Mouse (Mus musculus) limb, embryonic 15.5 days (tissue): Measurements from ENCODE around the gene Lcat. TPM values are rescaled to one million over a fixed set of nuclear protein-coding genes. Genes with fewer than 3 reads are reported as not detected.
A peak's percentile ranks its signal among the peaks of the same experiment; 100 is the strongest.

Experiments
- ATAC-seq: fragments of 200-750 bp; cut with Nextera tagmentation; 2 replicates; pipeline ENCODE4 v1.8.0; 2017; ENCODE audit warnings: low read depth, moderate TSS enrichment; ENCODE audit not compliant: insufficient number of reproducible peaks, low FRiP score, low TSS enrichment
- H3K27ac ChIP-seq: fragments of 300-500 bp; sonication (generic); 2 replicates; pipeline ENCODE4 v1.5.1; 2015; ENCODE audit warnings: moderate library complexity, mild to moderate bottlenecking, inconsistent platforms
- H3K27me3 ChIP-seq: fragments of 300-500 bp; sonication (generic); 2 replicates; pipeline ENCODE4 v1.6.1; 2015; ENCODE audit warnings: inconsistent platforms
- H3K36me3 ChIP-seq: fragments of 300-500 bp; sonication (generic); 2 replicates; pipeline ENCODE4 v1.6.1; 2015; ENCODE audit warnings: inconsistent platforms
- H3K4me1 ChIP-seq: fragments of 300-500 bp; sonication (generic); 2 replicates; pipeline ENCODE4 v1.6.1; 2015; ENCODE audit warnings: inconsistent platforms
- H3K4me2 ChIP-seq: fragments of 300-500 bp; sonication (generic); 2 replicates; pipeline ENCODE4 v1.6.1; 2015; ENCODE audit warnings: mild to moderate bottlenecking, inconsistent platforms
- H3K4me3 ChIP-seq: fragments of 300-500 bp; sonication (generic); 2 replicates; pipeline ENCODE4 v1.5.1; 2015; ENCODE audit warnings: mild to moderate bottlenecking, inconsistent platforms
- H3K9ac ChIP-seq: fragments of 300-500 bp; sonication (generic); 2 replicates; pipeline ENCODE4 v1.6.1; 2015; ENCODE audit warnings: inconsistent platforms
- H3K9me3 ChIP-seq: fragments of 300-500 bp; sonication (generic); 2 replicates; pipeline ENCODE4 v1.6.1; 2016; ENCODE audit warnings: inconsistent platforms
- WGBS: fragments of 180-500 bp; shearing (Covaris S2); methylation state at CpG from one replicate; pipeline ENCODE4 v1.1.7; 2015; 5-methylcytosine and 5-hydroxymethylcytosine counted together
- polyA plus RNA-seq: library from polyadenylated mRNA; unstranded; fragments of >200 nt; fragmentation: Nextera tagmentation; extraction: Ambion mirVana; gene quantifications from 2 replicates; pipeline ENCODE4 v1.2.1, GENCODE M21; 2015

Lcat gene
- polyA plus RNA-seq, 1 experiment from 2014 or later = 3.2 TPM

DNA sequence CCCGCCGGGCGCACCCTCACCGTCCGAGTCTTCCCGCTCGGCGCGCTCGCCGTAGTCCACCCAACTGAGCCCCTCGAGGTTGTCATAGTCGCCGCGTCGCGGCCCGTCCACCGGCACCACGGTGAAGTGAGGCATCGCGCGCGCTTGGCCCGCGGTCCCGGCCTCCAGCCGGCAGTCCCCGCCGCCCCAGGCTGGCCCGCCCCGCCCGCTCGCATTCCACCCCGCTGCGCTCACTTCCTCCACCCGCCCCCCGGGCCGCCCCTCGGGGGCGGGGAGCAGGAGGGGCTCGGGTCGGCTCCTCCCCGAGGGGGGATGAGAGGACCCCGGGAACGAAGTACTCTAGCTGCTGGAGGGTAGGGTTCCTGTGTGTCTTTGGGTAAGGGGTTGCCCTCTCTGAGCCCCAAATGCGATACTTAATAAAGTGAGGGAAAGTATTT lies 22.7 kb upstream of the Lcat start, which contains the start of gene Slc12a4:
Gene Slc12a4 (minus strand): TSS at position 193 of the 437 bp plus-strand sequence.
- peak; percentile 89 for ATAC-seq
- H3K4me3 ChIP-seq = peak within 1 kb of the TSS; percentile 88
- peak within 1 kb of the TSS; percentile 96 for H3K27ac ChIP-seq
- no peaks in the 10 kb centered on the region for H3K27me3 ChIP-seq
- peak within 1 kb of the TSS; percentile 82 for H3K9ac ChIP-seq
- peaks cover 46% of the 10 kb centered on the region for H3K4me1 ChIP-seq
- under 1% methylated on average over 42 of the region's 47 CpGs for WGBS
- peak within 1 kb of the TSS; percentile 63 for H3K4me2 ChIP-seq
- no peaks in the 10 kb centered on the region for H3K9me3 ChIP-seq
- H3K36me3 ChIP-seq = no peaks in the 10 kb centered on the region

GRCm38 (mm10) chr8:105965266-105965904 lies 22.2 kb upstream of the Lcat start:
- Histone ChIP-seq H3K4me1 (peaks cover 48% of the 10 kb centered on the region), H3K4me3 (peak overlapping the region; percentile 88), H3K9ac (peak overlapping the region; percentile 82), H3K4me2 (peak overlapping the region; percentile 63), H3K9me3 (no peaks in the 10 kb centered on the region), H3K27ac (peak overlapping the region; percentile 96), H3K27me3 (no peaks in the 10 kb centered on the region), H3K36me3 (0 out of 2 replicates have a peak, but pooled peaks cover under 1% of the 10 kb centered on the region)
- WGBS = 1% methylated on average over 40 of the region's 40 CpGs
- ATAC-seq = peak; percentile 78

DNA sequence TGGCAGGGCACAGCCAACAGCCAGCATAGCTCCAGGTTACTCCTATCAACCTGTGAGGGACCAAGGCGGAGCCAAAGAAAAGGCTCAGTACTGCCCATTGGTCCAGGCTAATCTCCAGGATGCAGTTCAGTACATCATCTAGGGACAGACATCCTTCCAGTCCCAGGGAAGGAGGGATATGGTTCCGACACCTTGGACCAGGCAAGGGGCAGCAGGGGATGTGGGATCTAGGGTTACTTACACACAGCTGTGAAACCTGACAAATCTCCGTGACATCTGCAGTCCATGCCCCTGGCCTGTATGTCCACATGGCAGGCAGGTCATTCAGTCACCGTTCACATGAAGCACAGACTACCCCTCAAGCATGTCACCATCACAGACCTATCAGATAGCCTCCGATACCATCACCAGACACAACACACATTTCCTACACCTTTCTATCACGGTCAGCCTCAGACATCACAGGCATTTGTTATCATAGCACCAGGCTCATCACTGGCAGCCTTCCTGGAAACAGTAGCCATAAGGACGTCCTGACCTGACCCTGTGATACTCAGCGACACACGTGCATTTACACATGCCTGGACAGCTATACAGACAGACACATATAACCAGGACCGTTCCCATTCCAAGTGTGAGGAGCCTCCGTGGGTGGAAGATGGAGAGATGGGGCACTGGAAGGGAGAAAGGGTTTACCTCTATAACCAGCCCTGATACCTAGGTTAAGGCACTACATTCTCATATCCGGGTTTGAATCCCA lies 21.5 kb upstream of the Lcat start:
- 43% methylated on average over 12 of the region's 12 CpGs for WGBS
- Histone ChIP-seq H3K4me3 (peak overlapping the region; percentile 88), H3K9ac (peak overlapping the region; percentile 82), H3K4me2 (peak overlapping the region; percentile 63), H3K27me3 (no peaks in the 10 kb centered on the region), H3K36me3 (peaks cover 8% of the 10 kb centered on the region), H3K4me1 (peaks cover 54% of the 10 kb centered on the region), H3K27ac (peak overlapping the region; percentile 96; the same call in 1 of the 2 replicates), H3K9me3 (no peaks in the 10 kb centered on the region)
- ATAC-seq = no peak

DNA sequence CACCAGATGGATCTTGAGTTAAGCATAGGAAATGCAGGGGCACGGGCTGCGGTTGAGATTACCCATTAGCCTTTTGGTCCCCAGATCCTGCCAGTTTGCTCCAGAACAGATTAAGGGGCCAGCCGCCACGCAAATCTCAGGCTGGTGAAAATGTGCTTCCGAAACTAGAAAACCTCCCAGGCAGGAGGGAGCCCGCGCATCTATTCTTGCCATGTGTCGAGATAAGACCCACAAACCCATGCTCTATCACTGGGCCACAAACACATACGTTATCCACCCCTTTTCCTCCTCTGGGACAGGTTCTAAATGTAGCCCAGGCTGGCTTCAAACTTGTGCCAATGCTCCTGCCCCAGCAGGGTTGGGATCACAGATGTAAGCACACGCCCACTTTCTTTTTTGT lies 18.4 kb upstream of the Lcat start:
- Histone ChIP-seq H3K4me3 (no peak overlapping the region), H3K27ac (no peak overlapping the region), H3K4me1 (peaks cover 54% of the 10 kb centered on the region), H3K9me3 (no peaks in the 10 kb centered on the region), H3K9ac (no peak overlapping the region), H3K27me3 (no peaks in the 10 kb centered on the region), H3K4me2 (no peak overlapping the region), H3K36me3 (peaks cover 34% of the 10 kb centered on the region)
- WGBS = 87% methylated on average over 10 of the region's 10 CpGs
- no peak for ATAC-seq

GRCm38 (mm10) chr8:105961101-105961500 lies 17.9 kb upstream of the Lcat start:
- ATAC-seq = no peak
- Histone ChIP-seq H3K4me3 (no peak overlapping the region), H3K9me3 (no peaks in the 10 kb centered on the region), H3K27me3 (no peaks in the 10 kb centered on the region), H3K36me3 (peaks cover 38% of the 10 kb centered on the region), H3K4me2 (no peak overlapping the region), H3K27ac (no peak overlapping the region), H3K9ac (no peak overlapping the region), H3K4me1 (peaks cover 51% of the 10 kb centered on the region)
- 77% methylated on average over 14 of the region's 14 CpGs for WGBS

GRCm38 (mm10) chr8:105959350-105959749 lies 16.2 kb upstream of the Lcat start:
- WGBS = 64% methylated on average over 7 of the region's 7 CpGs
- Histone ChIP-seq H3K4me2 (no peak overlapping the region), H3K36me3 (peaks cover 51% of the 10 kb centered on the region), H3K27me3 (no peaks in the 10 kb centered on the region), H3K9me3 (no peaks in the 10 kb centered on the region), H3K4me1 (peaks cover 42% of the 10 kb centered on the region), H3K4me3 (no peak overlapping the region), H3K9ac (no peak overlapping the region), H3K27ac (no peak overlapping the region)
- ATAC-seq = no peak

DNA sequence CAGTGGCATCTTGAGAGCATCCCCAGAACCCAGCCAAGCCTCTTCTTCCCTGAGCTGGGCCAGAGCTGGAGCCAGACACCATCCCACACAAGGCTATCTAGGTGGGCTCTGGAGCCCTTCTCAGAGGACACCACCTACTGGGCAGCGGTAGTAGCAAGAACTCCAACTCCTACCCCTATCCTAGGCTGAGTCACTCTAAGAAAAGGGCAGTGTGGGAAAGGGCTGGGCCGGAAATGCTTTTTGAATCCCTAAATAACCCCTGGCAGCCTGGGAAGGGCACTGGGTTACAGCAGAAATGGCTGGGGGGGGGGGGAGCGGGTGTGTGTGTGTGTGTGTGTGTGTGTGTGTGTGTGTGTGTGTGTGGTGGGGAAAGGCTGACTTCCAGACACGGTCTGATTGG lies 14.6 kb upstream of the Lcat start:
- Histone ChIP-seq H3K4me1 (peaks cover 29% of the 10 kb centered on the region), H3K4me3 (no peak overlapping the region), H3K36me3 (peaks cover 66% of the 10 kb centered on the region), H3K4me2 (no peak overlapping the region), H3K27me3 (no peaks in the 10 kb centered on the region), H3K9ac (no peak overlapping the region), H3K27ac (no peak overlapping the region), H3K9me3 (no peaks in the 10 kb centered on the region)
- 52% methylated on average over 3 of the region's 4 CpGs for WGBS
- no peak for ATAC-seq

DNA sequence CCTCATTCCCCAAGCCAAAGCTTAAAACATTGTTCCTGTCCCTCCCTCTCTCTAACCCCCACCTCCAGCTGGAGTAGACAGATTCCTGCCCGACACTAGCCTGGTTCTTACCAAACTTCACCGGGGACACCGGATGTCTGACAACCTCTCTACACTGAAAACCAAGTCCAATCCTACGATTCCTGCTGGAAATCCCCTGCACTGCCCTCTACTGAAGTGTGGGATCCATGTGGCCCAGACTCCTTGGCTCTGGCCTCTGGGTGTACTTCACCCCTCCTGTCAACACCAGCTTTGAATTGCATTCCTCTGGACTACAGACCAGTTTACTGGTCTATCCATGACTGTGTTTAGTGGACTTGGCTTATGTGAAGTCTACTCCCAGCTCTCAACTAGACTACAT lies 13.4 kb upstream of the Lcat start:
- no peak overlapping the region for H3K9ac ChIP-seq
- H3K4me1 ChIP-seq = peaks cover 23% of the 10 kb centered on the region
- no peak for ATAC-seq
- H3K27ac ChIP-seq = no peak overlapping the region
- H3K4me3 ChIP-seq = no peak overlapping the region
- no peaks in the 10 kb centered on the region for H3K9me3 ChIP-seq
- H3K27me3 ChIP-seq = no peaks in the 10 kb centered on the region
- no peak overlapping the region for H3K4me2 ChIP-seq
- 84% methylated on average over 4 of the region's 4 CpGs for WGBS
- peaks cover 77% of the 10 kb centered on the region for H3K36me3 ChIP-seq

GRCm38 (mm10) chr8:105951057-105951659 lies 8.0 kb upstream of the Lcat start:
- Histone ChIP-seq H3K9me3 (no peaks in the 10 kb centered on the region), H3K4me3 (no peak overlapping the region), H3K27ac (peak overlapping the region; percentile 88), H3K36me3 (peaks cover 90% of the 10 kb centered on the region), H3K9ac (no peak overlapping the region; the same call in 1 of the 2 replicates), H3K27me3 (no peaks in the 10 kb centered on the region), H3K4me1 (peaks cover 29% of the 10 kb centered on the region), H3K4me2 (no peak overlapping the region)
- peak; percentile 83 for ATAC-seq
- WGBS = 25% methylated on average over 7 of the region's 7 CpGs

- H3K36me3 ChIP-seq = peaks cover 94% of the 10 kb centered on the region
- H3K27ac ChIP-seq = peak overlapping the region; percentile 33; the same call in 1 of the 2 replicates
- no peak overlapping the region for H3K4me2 ChIP-seq
- H3K9ac ChIP-seq = no peak overlapping the region
- WGBS = 64% methylated on average over 10 of the region's 10 CpGs
- no peaks in the 10 kb centered on the region for H3K27me3 ChIP-seq
- H3K4me1 ChIP-seq = peaks cover 29% of the 10 kb centered on the region
- H3K4me3 ChIP-seq = no peak overlapping the region
- peak; percentile 12; the same call in 1 of the 2 replicates for ATAC-seq
- H3K9me3 ChIP-seq = no peaks in the 10 kb centered on the region
Observed at GRCm38 (mm10) chr8:105949350-105949749, 6.2 kb upstream of the Lcat start.

DNA sequence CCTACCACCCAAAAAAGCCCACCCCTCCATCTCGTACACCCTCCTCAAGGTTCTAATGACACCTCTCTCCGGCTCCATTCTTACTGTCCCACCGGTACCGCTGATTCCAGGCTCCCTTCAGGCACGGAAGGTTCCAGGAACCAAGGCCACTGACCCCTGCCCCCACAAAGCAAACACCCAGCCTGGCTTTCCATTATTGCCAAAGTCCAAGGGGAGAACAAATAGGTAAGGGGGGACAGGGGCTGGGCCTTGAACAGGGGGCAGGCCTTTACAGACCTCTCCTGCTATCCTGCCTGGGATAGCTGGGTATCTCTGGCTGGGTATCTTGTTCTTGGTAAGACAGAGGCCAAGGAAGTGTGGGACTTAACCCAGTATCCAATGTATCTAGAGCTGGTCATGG lies 640 bp downstream of the Lcat start:
- Histone ChIP-seq H3K27me3 (no peaks in the 10 kb centered on the region), H3K4me1 (peaks cover 10% of the 10 kb centered on the region), H3K36me3 (peaks cover 76% of the 10 kb centered on the region), H3K27ac (no peak overlapping the region), H3K4me2 (no peak overlapping the region), H3K9ac (no peak overlapping the region), H3K9me3 (no peaks in the 10 kb centered on the region), H3K4me3 (no peak overlapping the region)
- no peak for ATAC-seq
- 94% methylated on average over 5 of the region's 5 CpGs for WGBS

GRCm38 (mm10) chr8:105942026-105942425 lies 1.2 kb downstream of the Lcat start:
- WGBS = 90% methylated on average over 11 of the region's 11 CpGs
- H3K4me1 ChIP-seq = peaks cover 10% of the 10 kb centered on the region
- no peak overlapping the region for H3K4me2 ChIP-seq
- peaks cover 71% of the 10 kb centered on the region for H3K36me3 ChIP-seq
- no peak overlapping the region for H3K27ac ChIP-seq
- H3K9ac ChIP-seq = no peak overlapping the region
- no peak for ATAC-seq
- no peak overlapping the region for H3K4me3 ChIP-seq
- H3K9me3 ChIP-seq = no peaks in the 10 kb centered on the region
- H3K27me3 ChIP-seq = no peaks in the 10 kb centered on the region
